Mouse (Mus musculus): ENCODE data around the gene Wdr3.
A peak's percentile ranks its signal among the peaks of the same experiment; 100 is the strongest.

Wdr3 gene

GRCm38 (mm10) chr3:100162315-100163105, at the start of gene Wdr3, which contains the start of gene Gdap2:
TSS of gene Wdr3 (minus strand) at chr3:100162407.
TSS of gene Gdap2 (plus strand) at chr3:100162381.
- DNase-seq (ENCODE audit: low read depth, low spot score): peak; percentile 88

DNA sequence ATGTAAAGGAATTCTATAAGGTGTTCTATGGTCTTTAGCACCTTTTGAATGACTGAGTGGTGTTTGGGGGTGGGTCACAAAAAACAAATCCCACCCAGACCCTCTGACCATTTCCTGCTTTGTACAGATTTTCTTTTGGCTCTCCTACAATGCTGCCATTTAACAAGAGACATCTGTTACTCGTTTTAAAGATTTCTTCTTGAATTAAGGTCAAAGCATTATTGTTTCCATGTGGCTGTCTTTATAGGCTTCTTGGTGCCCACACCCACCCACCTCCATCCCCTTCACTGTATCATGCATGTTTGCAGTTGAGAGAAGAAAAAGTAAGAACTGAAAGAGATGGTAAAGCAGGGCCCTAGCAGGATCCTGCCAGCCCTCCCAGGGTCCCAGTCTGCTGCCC, 44.8 kb upstream of the Wdr3 start:
- DNase-seq (ENCODE audit: low read depth, low spot score): no peak

DNA sequence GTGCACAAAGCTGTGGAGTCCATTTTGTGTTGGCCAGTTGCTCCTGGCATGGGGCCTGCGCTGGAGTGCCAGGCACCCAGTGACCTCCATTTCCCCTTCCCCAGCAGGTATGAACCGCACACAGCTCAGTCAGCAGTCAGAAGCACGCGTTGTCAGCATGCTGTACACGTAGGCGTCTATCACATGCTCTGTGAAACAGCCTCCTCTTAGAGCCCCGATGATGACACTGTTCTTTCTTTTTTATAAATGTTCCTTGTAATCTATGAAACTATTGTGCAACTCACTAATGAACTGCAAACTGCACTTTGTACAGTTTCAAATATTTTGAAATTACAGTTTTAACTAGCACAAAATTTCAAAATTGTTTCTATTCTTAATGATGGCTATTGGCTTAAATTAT, 39.3 kb upstream of the Wdr3 start:
- DNase-seq (ENCODE audit: low read depth, low spot score): no peak

- no peak for DNase-seq (ENCODE audit: low read depth, low spot score)
Measured at GRCm38 (mm10) chr3:100194210-100194609, 32.0 kb upstream of the Wdr3 start.

DNA sequence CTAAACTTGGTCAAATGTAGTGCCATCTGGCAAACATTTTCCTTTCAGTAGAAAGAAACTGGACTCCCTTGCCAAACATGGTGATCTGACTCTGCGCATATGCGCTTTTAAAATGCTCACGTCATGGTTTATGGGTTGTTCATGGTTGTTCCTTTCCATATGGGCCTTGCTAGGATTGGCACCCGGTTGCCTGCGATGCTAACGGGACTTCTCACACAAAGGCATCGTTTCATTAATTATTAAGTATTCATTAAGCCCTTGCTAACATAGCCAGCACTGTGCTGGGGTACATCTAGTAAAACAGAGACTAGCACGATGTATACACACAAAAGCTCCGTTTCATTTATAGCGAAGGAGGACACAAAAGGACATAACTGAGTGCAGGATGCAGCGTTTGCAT, 27.7 kb upstream of the Wdr3 start:
- DNase-seq (ENCODE audit: low read depth, low spot score): no peak

DNA sequence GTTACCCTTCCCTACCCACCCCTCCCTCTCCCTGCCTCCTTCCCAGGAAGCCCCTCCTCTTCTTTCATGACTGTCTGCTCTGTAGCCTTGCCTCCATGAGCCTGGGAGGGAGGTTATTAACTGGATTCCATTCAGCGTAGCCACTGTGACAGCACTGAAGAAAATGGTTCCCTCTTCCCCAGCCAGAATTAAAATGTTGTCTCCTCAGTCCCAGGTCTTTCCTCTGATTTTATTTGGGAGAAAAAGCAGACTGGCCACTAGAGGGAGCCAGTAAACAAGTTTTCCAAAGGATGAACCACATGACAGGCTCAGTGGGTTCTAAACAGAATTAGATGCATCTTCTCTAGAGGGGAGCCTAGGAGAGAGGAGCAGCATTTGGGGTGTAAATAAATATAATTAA, 27.2 kb upstream of the Wdr3 start:
- peak; percentile 62 for DNase-seq (ENCODE audit: low read depth, low spot score)

DNA sequence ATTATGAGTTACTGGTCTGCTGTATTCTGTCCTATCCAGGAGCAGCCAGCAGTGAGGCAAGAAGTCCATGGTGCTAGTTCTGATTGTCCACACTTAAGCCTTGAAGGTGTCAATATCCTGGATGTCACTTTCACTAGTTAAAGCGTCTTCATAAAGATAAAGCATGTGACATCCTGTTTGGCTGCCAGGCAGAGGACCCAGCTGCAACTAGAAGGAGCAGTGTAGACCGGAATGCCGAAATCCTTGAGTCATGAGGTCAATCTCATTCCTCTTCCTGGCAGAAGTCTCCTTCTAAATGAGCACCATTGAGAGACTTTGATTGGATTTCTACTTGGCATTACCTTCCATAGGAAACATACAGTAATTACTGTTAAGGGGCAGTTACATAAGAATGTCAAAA, 18.3 kb upstream of the Wdr3 start:
- no peak for DNase-seq (ENCODE audit: low read depth, low spot score)

DNA sequence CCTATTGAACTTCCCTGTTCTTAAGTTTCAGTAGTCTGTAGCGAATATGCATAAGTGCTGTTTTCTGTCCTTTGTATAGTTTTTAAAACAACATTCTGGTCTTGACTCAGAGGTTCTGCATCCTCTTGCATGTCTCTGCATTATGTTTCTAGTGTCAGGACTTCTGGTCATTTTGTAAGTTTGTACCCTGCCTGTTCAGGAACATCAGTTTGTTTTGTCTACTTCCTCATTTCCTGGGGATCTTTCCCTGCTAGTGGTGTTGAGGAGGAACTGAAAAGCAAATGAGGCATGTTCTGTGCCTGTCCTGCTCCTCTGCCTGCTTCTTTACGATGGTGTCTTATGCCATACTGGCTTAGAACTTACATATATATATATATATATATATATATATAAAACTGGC, 13.8 kb upstream of the Wdr3 start:
- DNase-seq (ENCODE audit: low read depth, low spot score): no peak

DNA sequence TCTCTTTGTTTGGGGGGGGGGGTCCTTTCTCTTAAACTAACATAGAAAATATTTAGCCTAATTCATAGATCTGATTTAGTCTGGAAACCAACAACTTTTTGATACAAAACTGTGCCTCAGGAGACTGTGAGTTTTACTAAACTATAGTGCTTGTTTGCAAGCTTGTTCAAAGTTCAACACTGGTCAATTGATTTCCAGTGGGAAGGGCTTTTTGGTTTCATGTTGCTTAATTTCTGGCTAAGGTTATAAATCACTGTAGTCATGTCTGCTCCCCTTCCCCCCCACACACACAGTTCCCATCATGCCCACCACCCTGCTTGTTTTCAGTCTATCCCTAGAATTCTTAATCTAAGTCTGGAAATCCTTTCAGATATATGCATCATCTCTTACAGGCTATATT, 2.8 kb upstream of the Wdr3 start:
- no peak for DNase-seq (ENCODE audit: low read depth, low spot score)

- no peak for DNase-seq (ENCODE audit: low read depth, low spot score)
Measured at GRCm38 (mm10) chr3:100163556-100163955, 1.3 kb upstream of the Wdr3 start.

GRCm38 (mm10) chr3:100161665-100162314, 417 bp downstream of the Wdr3 start:
- peak; percentile 2 for DNase-seq (ENCODE audit: low read depth, low spot score)

DNA sequence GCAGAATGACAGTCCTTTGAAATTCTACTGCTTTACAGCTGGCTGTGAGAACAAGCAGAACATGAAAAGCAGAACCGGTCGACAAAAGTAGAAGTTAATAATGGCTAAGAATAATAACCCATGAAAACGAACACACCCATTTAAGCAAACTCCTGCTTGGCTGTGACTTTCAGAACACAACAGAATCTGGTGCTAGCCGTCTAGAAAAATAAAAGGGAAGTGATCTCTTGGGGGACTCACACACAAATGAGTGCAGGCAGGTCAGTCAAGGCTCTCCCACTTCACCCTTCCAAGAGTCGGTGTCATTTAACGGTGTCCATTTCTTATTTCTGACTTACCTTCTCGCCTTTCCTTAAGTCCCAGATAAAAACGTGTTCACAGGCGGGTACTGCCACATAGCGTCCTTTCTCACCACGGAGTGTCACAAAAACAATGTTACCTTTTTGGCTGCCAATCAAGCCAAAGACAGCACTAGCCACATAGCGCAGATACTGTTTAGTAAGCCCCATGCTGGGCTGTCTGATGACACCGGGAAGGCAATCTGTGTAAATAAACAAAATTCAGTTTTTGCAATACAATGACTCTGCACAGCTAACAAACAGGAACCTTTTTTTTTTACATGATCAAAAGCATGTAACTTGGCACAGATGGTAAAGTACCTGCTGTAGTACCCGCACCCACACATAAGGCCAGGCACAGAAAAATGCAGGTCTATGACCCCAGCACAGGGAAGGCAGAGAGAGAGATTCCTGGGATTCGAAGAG, 1.3 kb downstream of the Wdr3 start:
- DNase-seq (ENCODE audit: low read depth, low spot score): no peak

DNA sequence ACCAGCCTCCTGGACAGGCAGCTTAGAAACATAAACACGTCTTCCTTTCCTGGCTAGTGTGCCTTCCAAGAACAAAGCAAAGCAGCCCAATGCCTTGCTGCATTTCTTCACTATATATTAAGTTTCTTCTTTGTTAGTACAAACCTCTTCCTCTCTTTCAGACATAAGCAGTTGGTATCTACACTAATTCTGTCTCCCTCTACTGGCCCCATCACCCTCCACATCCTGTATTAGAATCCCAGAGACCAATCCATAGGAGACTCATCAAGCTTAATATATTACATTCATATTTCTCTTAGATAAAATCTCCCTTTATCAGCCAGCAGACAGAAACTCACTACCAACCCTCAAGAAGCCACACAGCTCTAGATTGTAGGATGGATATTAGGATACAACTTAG, 39.8 kb downstream of the Wdr3 start:
- DNase-seq (ENCODE audit: low read depth, low spot score): no peak

DNA sequence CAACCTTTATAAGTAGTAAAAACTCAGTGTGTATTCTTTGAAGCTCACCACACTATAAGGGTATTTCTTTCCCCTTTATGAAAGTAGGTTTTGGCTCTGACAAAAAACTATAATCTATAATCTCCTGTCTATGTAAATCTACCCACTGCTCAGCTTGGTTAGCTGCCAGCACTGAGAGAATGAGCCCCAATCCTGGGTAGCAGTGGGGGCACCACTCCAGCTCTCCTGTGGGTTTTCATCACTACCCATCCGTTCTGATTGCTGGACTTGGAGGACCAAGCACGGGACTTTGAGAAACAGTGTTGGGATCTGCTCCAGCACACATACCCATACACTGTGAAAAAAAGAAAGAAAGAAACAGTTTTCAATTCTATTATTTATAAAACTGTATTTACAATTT, 40.2 kb downstream of the Wdr3 start:
- no peak for DNase-seq (ENCODE audit: low read depth, low spot score)

DNA sequence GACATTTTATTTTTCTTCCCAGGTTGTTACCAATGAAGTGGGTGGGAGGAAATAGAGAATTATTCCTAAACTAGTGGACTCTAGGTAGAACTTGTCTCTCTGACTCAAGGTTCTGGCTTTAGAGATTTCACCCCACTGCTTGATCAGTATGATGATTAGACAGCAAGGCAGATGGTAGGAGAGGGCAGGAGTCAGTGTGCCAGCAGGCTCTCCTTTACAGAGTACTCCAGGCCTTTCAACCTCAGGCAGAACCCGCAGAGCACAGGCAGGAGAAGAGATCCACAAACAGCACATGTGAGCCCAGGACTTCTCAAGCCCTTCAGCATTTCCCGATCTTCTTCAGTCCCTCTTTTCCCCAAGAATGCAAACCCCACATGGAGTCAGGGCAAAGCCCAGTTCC, 43.5 kb downstream of the Wdr3 start:
- no peak for DNase-seq (ENCODE audit: low read depth, low spot score)

DNA sequence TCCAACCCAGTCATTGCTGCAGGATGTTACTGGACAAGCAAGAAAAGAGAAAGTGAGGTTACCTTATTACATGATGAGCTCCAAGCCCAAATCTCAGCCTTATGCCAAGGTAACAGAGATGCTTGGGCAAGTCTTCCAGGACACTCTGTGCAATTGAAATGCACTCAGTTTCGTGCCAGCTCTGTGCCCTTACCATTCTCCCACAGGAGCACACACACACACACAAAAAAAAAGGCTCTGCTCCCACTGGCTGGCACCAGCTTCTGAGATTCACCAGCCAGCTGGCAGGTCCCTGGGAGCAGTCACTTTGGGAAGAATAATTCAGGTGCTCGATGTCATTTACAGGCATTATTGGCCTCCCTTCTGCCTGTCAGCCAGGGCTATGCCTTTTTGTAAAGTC, 55.5 kb downstream of the Wdr3 start:
- DNase-seq (ENCODE audit: low read depth, low spot score): no peak

DNA sequence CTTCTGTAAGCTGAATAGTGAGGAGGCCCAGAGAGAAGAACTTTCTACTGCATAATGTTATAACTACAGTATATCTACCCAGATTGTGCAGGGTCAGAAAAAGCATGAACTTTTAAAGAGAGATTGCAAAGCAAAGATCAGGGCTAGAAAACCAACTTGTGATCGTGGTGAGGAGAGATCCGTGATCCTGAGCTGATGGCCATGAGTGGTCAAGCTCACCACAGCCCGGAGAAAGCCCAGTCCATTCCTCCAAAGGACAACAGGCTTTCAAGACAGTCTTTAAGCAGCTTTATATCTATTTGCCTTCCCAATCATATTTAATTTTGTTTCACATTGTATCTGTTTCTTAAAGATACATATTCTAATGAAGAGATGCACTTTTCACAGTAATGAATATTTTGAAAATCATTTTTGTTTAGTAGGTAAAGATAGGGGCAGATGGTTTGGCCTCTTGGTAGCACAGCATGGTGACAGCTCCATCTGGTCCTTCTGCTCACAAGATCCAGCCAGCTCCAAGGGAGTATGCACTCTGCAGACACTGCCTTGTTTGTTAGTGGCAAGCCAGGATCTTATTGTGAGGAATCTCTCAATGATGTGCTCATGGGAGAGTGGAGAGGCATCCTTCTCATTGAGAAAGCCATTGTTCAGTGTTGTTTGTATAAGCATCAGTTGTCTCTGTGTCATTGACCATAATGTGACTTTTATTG, 59.7 kb downstream of the Wdr3 start:
- no peak for DNase-seq (ENCODE audit: low read depth, low spot score)
